Mouse (Mus musculus): ENCODE measurements around the gene Klhl10. TPM values are rescaled to one million over a fixed set of nuclear protein-coding genes. Genes with fewer than 3 reads are reported as not detected.
A peak's percentile ranks its signal among the peaks of the same experiment; 100 is the strongest.

Klhl10 gene
- total and polyA plus RNA-seq, 2 experiments from 2014 or later: 0.29 to 0.65 TPM

DNA sequence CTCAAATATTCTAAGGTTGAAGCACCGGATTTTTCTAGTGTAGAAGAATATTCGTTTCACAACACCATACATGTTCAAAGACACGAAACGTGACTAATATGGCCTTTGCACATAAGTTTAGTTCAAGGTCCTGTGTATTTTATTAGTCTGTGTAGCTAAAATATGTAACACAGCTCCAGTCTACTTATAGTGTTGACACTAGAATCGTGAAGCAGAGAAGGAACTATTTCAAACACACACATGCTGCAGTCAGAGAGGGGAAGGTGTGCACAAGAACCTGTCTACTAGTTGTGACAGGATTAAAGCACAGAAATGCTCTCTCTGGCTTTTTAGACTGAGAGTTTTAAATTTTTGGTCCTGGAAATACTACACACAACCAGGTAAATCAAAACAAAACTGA is 16.0 kb downstream of the Klhl10 start:
- no peak for TF ChIP-seq CTCF (IDR thresholded peaks at IDR 0.05; ENCODE audit: low read depth)
- no peaks in the 10 kb centered on the region for H3K4me1 ChIP-seq (ENCODE audit: insufficient read depth)
- H3K4me3 ChIP-seq (ENCODE audit: low read depth, low read length): no peak overlapping the region
- H3K36me3 ChIP-seq (ENCODE audit: insufficient read depth): peaks cover 19% of the 10 kb centered on the region
- H3K4me2 ChIP-seq (ENCODE audit: low read depth): no peak overlapping the region
- DNase-seq (no peak), ATAC-seq (no peak)
- H3K27me3 ChIP-seq (ENCODE audit: insufficient read depth, low read length): no peaks in the 10 kb centered on the region
- H3K9ac ChIP-seq: no peak overlapping the region
- H3K27ac ChIP-seq (ENCODE audit: low read depth, low read length): no peak overlapping the region
- 90% methylated on average over 5 of the region's 5 CpGs for WGBS
- H3K9me3 ChIP-seq (ENCODE audit: low read length): no peaks in the 10 kb centered on the region

DNA sequence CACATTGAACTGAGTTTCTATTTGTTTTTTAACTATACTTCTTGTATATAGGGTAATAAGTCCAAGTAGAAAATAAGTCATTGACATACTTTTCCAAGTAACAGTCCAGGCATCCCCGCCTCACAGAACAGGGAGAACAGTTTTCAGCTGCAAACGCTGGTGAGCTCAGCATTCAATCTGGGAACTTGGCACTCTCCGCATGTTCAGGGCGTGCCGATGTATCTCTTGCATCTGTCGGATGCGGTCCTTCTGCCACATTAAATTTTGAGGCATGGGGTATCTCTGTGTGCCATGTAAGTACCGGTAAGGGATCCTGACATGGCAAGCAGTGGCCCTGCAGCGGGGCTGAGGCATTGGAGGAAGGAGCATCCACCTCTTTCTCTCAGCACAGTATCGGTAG is 21.0 kb downstream of the Klhl10 start:
- Histone ChIP-seq H3K36me3 (ENCODE audit: insufficient read depth) (peaks cover 27% of the 10 kb centered on the region), H3K4me2 (ENCODE audit: low read depth) (no peak overlapping the region), H3K9me3 (ENCODE audit: low read length) (no peaks in the 10 kb centered on the region), H3K27ac (ENCODE audit: low read depth, low read length) (no peak overlapping the region), H3K27me3 (ENCODE audit: insufficient read depth, low read length) (no peaks in the 10 kb centered on the region), H3K4me1 (ENCODE audit: insufficient read depth) (no peaks in the 10 kb centered on the region), H3K9ac (no peak overlapping the region), H3K4me3 (ENCODE audit: low read depth, low read length) (no peak overlapping the region)
- 77% methylated on average over 10 of the region's 10 CpGs for WGBS
- ATAC-seq (no peak), DNase-seq (no peak)
- TF ChIP-seq CTCF (IDR thresholded peaks at IDR 0.05; ENCODE audit: low read depth): no peak

DNA sequence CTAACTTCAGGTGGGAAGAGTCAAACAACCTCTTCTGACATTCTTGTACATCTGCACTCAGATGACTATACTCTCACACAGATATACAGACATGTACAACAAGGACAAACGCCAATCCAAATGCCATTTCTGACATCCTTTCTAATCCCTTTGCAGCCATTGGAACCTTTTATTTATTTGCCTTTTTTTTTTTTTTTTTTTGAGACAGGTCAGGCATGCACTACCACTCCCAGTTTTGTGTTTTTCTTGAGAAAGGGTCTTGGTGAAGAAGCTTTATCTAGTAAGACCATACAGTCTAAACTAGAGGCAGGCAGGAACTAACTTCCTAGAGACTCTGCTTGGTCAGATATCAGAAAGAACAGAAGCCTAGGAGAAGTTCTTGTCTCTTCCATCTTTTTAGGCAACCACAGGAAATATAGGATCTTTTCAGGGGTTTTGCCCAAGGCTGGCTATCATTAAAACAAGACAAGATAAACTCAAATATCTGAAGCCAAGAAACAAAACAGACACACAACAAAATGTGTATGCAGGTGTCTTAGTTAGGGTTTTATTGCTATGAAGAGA is 23.6 kb downstream of the Klhl10 start:
- Histone ChIP-seq H3K4me2 (ENCODE audit: low read depth) (no peak overlapping the region), H3K9ac (no peak overlapping the region), H3K4me1 (ENCODE audit: insufficient read depth) (peaks cover 6% of the 10 kb centered on the region; the same call in 1 of the 2 replicates), H3K27ac (ENCODE audit: low read depth, low read length) (no peak overlapping the region), H3K27me3 (ENCODE audit: insufficient read depth, low read length) (no peaks in the 10 kb centered on the region), H3K9me3 (ENCODE audit: low read length) (no peaks in the 10 kb centered on the region), H3K4me3 (ENCODE audit: low read depth, low read length) (no peak overlapping the region), H3K36me3 (ENCODE audit: insufficient read depth) (peaks cover 25% of the 10 kb centered on the region)
- WGBS: 91% methylated on average over 1 of the region's 1 CpGs
- no peak for TF ChIP-seq CTCF (IDR thresholded peaks at IDR 0.05; ENCODE audit: low read depth)
- no peak for DNase-seq
- ATAC-seq: no peak

DNA sequence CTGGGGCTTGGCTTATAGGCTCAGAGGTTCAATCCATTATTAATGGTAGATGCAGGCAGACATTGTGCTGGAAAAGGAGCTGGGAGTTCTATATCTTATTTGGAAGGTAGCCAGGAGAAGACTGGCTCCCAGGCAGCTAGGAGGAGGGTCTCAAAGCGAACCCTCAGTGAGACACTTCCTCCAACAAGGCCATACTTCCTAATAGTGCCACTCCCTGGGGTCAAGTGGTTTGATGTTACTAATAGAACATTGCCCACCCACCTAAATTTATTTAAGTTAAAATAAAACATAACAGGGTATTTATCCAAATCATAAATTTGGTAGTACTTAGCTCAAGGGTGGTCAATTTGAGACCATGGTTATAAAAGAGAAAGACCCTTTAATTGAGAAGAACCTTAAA is 24.1 kb downstream of the Klhl10 start:
- Histone ChIP-seq H3K9me3 (ENCODE audit: low read length) (no peaks in the 10 kb centered on the region), H3K4me3 (ENCODE audit: low read depth, low read length) (no peak overlapping the region), H3K4me2 (ENCODE audit: low read depth) (no peak overlapping the region), H3K9ac (no peak overlapping the region), H3K27ac (ENCODE audit: low read depth, low read length) (no peak overlapping the region), H3K36me3 (ENCODE audit: insufficient read depth) (peaks cover 23% of the 10 kb centered on the region), H3K4me1 (ENCODE audit: insufficient read depth) (peaks cover 11% of the 10 kb centered on the region), H3K27me3 (ENCODE audit: insufficient read depth, low read length) (no peaks in the 10 kb centered on the region)
- TF ChIP-seq CTCF (IDR thresholded peaks at IDR 0.05; ENCODE audit: low read depth): no peak
- DNase-seq (no peak), ATAC-seq (no peak)
- 88% methylated on average over 1 of the region's 1 CpGs for WGBS

DNA sequence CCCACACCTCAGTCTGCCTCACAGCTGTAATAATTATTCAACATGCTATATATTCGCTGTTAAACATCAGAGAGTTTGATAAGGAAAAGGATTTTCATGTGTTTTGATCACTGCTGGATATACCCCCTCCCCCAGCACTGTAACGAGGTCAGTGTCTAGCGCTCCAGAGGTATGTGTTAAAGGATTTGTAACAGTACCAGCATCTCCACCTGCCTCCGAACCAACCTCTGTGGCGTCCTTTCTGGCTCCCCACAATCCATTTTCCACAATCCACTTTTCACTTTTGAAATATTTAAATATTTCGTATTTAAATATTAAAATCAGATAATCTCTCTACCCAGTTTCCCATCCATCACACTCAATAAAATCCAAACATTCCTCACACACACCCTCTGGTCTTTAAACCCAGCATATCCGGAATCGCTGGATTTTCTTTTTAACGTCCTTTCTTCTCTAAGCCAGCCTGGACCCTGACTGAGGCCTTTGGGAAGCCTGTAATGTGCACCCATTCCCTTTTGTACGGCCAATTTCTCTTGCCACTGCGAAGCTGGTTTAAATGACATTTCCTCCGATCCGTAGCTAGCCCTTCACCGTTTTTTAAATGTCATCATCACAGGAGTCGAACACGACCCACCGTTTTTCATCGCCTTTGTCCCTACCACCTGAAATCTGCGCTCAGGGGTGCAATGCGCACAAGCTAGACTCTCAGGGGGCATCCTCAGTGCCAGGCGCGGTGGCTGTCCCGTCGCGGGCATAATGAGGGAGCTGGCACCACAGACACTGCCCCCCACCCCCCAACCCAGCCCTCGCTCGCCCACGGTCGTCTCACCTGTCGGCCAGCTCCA is 29.9 kb downstream of the Klhl10 start:
- no peaks in the 10 kb centered on the region for H3K27me3 ChIP-seq (ENCODE audit: insufficient read depth, low read length)
- WGBS: 3% methylated on average over 30 of the region's 30 CpGs
- H3K4me3 ChIP-seq (ENCODE audit: low read depth, low read length): peak overlapping the region; percentile 89
- H3K9ac ChIP-seq: peak overlapping the region; percentile 91
- TF ChIP-seq CTCF (IDR thresholded peaks at IDR 0.05; ENCODE audit: low read depth): no peak
- peaks cover 16% of the 10 kb centered on the region for H3K4me1 ChIP-seq (ENCODE audit: insufficient read depth)
- peak overlapping the region; percentile 72 for H3K4me2 ChIP-seq (ENCODE audit: low read depth)
- H3K36me3 ChIP-seq (ENCODE audit: insufficient read depth): peaks cover 11% of the 10 kb centered on the region
- H3K9me3 ChIP-seq (ENCODE audit: low read length): no peaks in the 10 kb centered on the region
- DNase-seq (peak; percentile 47), ATAC-seq (peak; percentile 34)
- H3K27ac ChIP-seq (ENCODE audit: low read depth, low read length): peak overlapping the region; percentile 93

DNA sequence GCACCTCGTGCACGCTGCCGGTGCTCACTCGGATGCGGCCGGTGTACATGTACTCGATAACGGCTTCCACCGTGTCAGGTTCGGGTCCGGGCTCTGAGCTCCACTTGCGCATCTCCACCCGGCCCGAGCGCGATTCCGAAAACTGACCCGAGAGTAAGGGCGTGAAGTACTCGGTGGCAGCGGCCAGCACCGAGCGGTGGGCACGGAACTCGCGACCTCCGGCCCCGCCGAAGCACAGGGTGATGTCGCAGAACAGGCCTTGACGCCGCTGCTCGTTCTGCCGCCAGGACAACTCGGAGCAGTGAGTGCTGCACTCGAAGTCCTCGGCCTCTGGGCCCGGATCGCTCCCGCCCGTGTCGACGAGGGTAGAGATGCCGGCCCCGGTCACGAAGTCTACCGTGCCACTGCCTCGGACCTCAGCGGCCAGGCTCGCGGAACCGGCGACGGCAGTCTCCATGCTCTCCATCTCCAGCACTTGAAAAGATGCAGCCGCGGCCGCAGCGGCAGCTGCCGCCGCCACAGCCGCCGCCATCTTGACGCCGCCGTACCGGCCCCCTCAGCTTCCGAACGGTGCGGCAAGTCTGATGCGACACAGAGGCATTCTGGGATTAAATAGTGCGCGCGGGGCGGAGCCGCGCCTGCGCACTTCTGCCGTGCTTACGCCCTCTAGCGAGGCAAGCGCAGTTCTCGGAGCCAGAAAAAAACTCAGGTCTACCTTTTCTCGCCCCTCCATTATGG is 30.6 kb downstream of the Klhl10 start, which contains the start of gene Klhl11:
TSS of gene Klhl11 (minus strand) at position 545 of the 738 bp plus-strand sequence.
- DNase-seq (peak; percentile 97), ATAC-seq (peak; percentile 97)
- TF ChIP-seq CTCF (IDR thresholded peaks at IDR 0.05; ENCODE audit: low read depth): peak; percentile 82
- Histone ChIP-seq H3K9ac (peak within 1 kb of the TSS; percentile 91), H3K36me3 (ENCODE audit: insufficient read depth) (peaks cover 19% of the 10 kb centered on the region), H3K4me1 (ENCODE audit: insufficient read depth) (peaks cover 16% of the 10 kb centered on the region), H3K4me3 (ENCODE audit: low read depth, low read length) (peak within 1 kb of the TSS; percentile 89), H3K27me3 (ENCODE audit: insufficient read depth, low read length) (no peaks in the 10 kb centered on the region), H3K4me2 (ENCODE audit: low read depth) (peak within 1 kb of the TSS; percentile 72), H3K9me3 (ENCODE audit: low read length) (no peaks in the 10 kb centered on the region), H3K27ac (ENCODE audit: low read depth, low read length) (peak within 1 kb of the TSS; percentile 93)
- under 1% methylated on average over 80 of the region's 83 CpGs for WGBS
